Mouse (Mus musculus) gastrocnemius, adult 18-20 months (tissue): ENCODE data around the gene Tmprss4. TPM values are rescaled to one million over a fixed set of nuclear protein-coding genes. Genes with fewer than 3 reads are reported as not detected.
A peak's percentile ranks its signal among the peaks of the same experiment; 100 is the strongest.

Experiments used
- DNase-seq: peaks from one replicate; pipeline ENCODE4 v3.0.0; 2021; ENCODE audit warnings: low spot score
- long read RNA-seq, 2 experiments: library from polyadenylated mRNA; stranded (forward); transcript quantifications; one replicate each; pipeline ENCODE4 v2.0.0; 2021
- total RNA-seq, 2 experiments: library from RNA; stranded (reverse); gene quantifications; 2 replicates each; pipeline ENCODE4 v1.2.3; 2021

The Tmprss4 gene
- not detected for total RNA-seq
- long read RNA-seq, experiment 1 = 0 reads
- long read RNA-seq, experiment 2 = 0 reads

- DNase-seq = no peak
Observed at GRCm38 (mm10) chr9:45203797-45204410, at the start of gene Tmprss4. TSS of gene Tmprss4 (minus strand) at chr9:45204092.

GRCm38 (mm10) chr9:45252395-45252794 is 48.5 kb upstream of the Tmprss4 start:
- DNase-seq = no peak

GRCm38 (mm10) chr9:45251990-45252389 is 48.1 kb upstream of the Tmprss4 start:
- no peak for DNase-seq

- DNase-seq = no peak
Observed at GRCm38 (mm10) chr9:45251281-45251680, 47.4 kb upstream of the Tmprss4 start.

GRCm38 (mm10) chr9:45250306-45250705 is 46.4 kb upstream of the Tmprss4 start:
- no peak for DNase-seq

- DNase-seq = no peak
Observed at GRCm38 (mm10) chr9:45247536-45247935, 43.6 kb upstream of the Tmprss4 start.

- peak; percentile 21 for DNase-seq
Observed at GRCm38 (mm10) chr9:45246060-45246459, 42.2 kb upstream of the Tmprss4 start.

- no peak for DNase-seq
Observed at GRCm38 (mm10) chr9:45245432-45245831, 41.5 kb upstream of the Tmprss4 start.

- no peak for DNase-seq
Observed at GRCm38 (mm10) chr9:45241397-45241796, 37.5 kb upstream of the Tmprss4 start.

- DNase-seq = no peak
Observed at GRCm38 (mm10) chr9:45236744-45237143, 32.9 kb upstream of the Tmprss4 start.

- DNase-seq = no peak
Observed at GRCm38 (mm10) chr9:45235668-45236227, 31.9 kb upstream of the Tmprss4 start.

- no peak for DNase-seq
Observed at GRCm38 (mm10) chr9:45229359-45229758, 25.5 kb upstream of the Tmprss4 start.

- peak; percentile 89 for DNase-seq
Observed at GRCm38 (mm10) chr9:45221567-45221966, 17.7 kb upstream of the Tmprss4 start.

GRCm38 (mm10) chr9:45219644-45220043 is 15.8 kb upstream of the Tmprss4 start:
- no peak for DNase-seq

- DNase-seq = no peak
Observed at GRCm38 (mm10) chr9:45215526-45216179, 11.8 kb upstream of the Tmprss4 start.

GRCm38 (mm10) chr9:45212001-45212400 is 8.1 kb upstream of the Tmprss4 start:
- no peak for DNase-seq

- no peak for DNase-seq
Observed at GRCm38 (mm10) chr9:45207015-45207743, 3.3 kb upstream of the Tmprss4 start.

- no peak for DNase-seq
Observed at GRCm38 (mm10) chr9:45206121-45206520, 2.2 kb upstream of the Tmprss4 start.

GRCm38 (mm10) chr9:45205143-45205542 is 1.3 kb upstream of the Tmprss4 start:
- DNase-seq = no peak

- no peak for DNase-seq
Observed at GRCm38 (mm10) chr9:45202021-45202798, 1.7 kb downstream of the Tmprss4 start.

- DNase-seq = peak; percentile 63
Observed at GRCm38 (mm10) chr9:45201319-45201947, 2.5 kb downstream of the Tmprss4 start.
